Mouse (Mus musculus): ENCODE measurements around the gene Cdh19.

Gene Cdh19

DNA sequence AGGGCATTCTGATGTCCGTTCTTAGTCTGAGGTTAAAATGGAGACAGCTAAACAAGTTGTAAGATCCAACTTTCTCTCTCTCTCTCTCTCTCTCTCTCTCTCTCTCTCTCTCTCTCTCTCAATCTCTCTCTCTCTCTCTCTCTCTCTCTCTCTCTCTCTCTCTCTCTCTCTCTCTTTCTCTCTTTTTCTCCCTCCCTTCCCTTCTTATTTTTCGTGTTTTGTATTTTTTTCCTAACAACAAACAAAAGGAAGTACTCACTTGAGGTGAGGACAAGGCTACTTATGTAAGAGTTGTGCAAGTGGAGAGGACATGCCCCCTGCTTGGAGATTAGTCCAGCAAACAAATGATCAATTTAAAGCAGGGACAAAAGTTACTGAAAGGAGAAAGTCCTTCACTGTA, at the start of gene Cdh19:
Cdh19 (minus strand) TSS at position 101 of the 400 bp plus-strand sequence.
- DNase-seq, result no peak

DNA sequence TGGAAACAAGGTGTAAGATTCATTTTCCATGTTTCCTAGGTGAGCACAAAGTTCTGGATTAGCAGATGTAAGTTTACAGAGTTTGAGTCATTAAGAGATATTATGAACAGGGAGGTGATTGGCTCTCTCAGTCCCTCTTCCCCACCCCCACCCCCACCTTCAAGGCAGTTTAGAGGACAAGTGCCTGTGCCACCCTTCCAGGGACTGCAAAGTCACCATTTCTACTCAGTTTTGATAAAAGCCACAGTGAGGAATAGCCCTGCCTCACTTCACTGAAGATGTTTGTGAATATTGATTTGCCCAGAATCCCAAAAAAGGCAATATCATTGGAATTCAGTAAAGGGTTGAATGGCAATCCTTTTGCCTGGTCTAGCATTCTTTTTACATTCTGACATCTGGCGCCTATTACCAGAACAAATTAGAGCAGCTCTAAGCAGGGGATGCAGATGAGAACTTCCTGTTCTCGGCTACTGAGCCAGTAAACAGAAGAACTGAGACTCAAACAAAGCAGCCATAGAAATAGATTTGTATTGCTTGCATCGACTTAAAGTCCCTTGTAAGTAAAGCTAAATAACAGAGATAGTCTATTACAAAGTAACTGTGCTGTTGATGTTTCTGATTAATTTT, 43.2 kb upstream of the Cdh19 start:
- DNase-seq, result no peak

DNA sequence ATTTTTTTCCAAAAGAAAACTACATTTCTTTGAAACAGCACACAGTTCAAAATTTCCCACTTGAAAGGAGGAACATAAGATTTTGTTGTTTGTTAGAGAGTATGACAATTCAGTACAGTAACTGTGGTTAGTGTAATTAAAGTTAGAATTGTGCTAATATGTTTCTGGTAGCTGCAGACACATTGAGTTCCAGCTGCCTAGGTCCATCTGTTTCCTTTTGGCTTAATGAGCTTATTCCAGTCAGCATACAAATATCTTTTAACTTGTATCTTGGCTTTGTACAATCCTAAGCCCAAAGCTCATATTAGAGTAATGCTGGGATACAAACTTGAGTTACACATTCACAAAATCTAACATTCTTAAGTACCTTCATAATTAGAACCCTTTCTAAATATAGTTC, 40.3 kb upstream of the Cdh19 start:
- DNase-seq, result no peak

DNA sequence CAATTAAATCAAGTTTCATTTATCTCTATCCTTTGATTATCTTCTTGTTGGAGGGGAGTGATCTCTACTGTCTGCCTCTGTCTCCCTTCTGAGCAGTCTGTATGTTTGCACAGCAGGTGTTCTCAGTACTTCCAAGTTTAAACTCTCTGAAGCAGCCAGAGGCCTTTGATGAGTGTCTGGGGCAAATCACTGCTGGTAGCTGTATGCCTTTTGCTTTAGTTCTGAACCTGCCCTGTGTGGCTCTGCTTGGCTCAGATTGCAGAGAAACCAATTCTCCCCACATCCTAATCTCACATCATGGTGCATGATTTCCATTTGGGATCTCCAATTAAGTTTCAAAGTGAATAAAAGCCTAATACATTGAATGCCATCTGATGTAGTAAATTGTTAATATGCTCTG, 12.4 kb upstream of the Cdh19 start:
- no peak for DNase-seq

DNA sequence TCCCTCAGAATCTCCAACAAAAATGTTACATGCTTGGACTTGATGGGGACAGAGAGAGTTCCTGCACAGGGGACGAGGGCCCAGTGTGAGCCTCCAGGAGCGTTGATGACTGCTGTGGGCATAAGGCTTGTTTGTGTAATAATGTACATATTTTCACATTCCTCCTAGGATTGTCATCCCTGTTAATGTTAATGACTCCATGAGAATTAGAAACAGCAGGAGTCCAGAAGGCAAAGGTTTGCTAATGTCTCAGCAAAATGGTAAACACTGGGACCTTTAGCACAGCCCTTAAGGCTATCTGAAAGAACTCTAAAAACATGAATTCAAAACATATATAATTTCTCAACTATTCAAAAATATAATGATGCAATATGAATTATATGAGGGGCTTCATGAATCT, 8.2 kb downstream of the Cdh19 start:
- no peak for DNase-seq

DNA sequence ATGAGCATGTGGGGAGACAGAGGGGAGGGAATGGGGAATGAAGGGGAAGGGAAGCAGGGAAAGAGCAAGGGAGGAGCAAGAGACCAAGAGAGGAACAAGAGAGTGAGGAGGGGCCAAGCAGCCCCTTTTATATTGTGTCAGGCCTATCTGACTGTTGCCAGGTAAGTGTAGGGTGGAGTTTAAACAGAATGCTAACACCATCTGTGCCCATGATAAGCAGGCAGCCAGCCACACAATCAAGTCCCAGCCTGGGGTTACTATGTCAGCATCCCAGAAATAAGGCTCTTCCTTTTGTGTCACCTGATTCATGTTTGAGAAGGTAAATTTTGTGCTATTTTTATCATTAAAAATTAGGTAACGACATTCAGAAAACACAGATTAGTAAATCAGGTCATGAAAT, 67.6 kb downstream of the Cdh19 start:
- DNase-seq, result no peak

DNA sequence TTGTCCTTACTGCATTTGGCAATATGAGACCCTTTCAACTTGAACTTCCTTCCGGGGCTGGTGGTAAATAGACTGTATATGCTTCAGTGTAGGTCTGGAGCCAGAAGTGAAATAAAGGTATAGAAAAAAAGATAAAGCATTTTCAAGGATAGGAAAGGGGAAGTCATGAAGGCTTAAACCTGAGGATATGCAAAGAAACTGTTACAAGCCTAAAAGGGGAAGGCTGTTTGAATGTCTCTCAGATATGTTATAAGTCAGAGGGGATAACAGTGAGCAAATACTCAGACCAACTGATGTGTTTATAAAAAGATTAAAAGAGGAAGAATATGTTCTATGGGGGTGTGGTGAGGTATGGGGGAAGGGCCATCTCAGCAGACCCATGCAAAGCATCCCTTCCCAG, 68.2 kb downstream of the Cdh19 start:
- no peak for DNase-seq

DNA sequence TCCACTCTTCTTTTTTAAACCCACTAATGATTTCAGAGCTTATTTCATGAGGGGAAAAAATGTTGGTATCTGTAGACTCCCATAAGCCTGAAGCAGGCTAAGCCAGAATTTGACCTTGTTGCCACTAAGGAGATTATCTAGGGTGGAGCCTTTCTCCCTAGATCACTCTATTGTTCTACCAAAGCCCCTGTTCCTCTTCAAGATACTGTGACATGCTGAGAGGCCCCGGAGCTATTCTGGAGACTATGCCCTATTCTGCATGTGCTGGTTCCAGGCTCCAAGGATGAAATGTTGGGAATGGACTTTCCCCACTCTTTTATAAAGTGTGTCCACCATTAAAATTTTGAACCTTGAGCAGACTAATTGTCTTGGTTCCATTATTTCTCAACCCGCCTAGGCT, 73.1 kb downstream of the Cdh19 start:
- no peak for DNase-seq

All from right cerebral cortex, postnatal 4 days (tissue).